Mouse (Mus musculus) lung, postnatal 0 days (tissue): Measurements from ENCODE around the gene Atpif1. TPM values are rescaled to one million over a fixed set of nuclear protein-coding genes. Genes with fewer than 3 reads are reported as not detected.
"Not testable (repeated sequence)": the region's sequence is repeated elsewhere in the genome, so short reads cannot be mapped to it uniquely, and the experiment has no call there.

Experiments
- ATAC-seq: fragments of 200-750 bp; cut with Nextera tagmentation; 2 replicates; pipeline ENCODE4 v1.8.0; 2017; ENCODE audit warnings: moderate library complexity
- DNase-seq: peaks from one replicate; pipeline ENCODE4 v3.0.0-alpha.2; 2016; ENCODE audit warnings: low spot score
- H3K27ac ChIP-seq: fragments of 300-500 bp; sonication (generic); 2 replicates; pipeline ENCODE4 v1.5.1; 2014; ENCODE audit warnings: antibody characterized with exemption, mild to moderate bottlenecking, low read length, mixed read lengths
- H3K27me3 ChIP-seq: fragments of 300-500 bp; sonication (generic); replicated peaks from 2 replicates; pipeline ENCODE4 v1.6.1; 2014; ENCODE audit warnings: low read length, mixed read lengths; ENCODE audit not compliant: insufficient read depth
- H3K36me3 ChIP-seq: fragments of 300-500 bp; sonication (generic); 2 replicates; pipeline ENCODE4 v1.6.1; 2014; ENCODE audit warnings: low read length, mixed read lengths; ENCODE audit not compliant: insufficient read depth
- H3K4me1 ChIP-seq: fragments of 300-500 bp; sonication (generic); 2 replicates; pipeline ENCODE4 v1.6.1; 2014; ENCODE audit warnings: antibody characterized with exemption, low read depth, low read length, mixed read lengths; ENCODE audit not compliant: insufficient read depth
- H3K4me2 ChIP-seq: fragments of 300-500 bp; sonication (generic); replicated peaks from 2 replicates; pipeline ENCODE4 v1.6.1; 2014; ENCODE audit warnings: low read depth, mild to moderate bottlenecking, low read length, moderate library complexity, mixed read lengths
- H3K4me3 ChIP-seq: fragments of 300-500 bp; sonication (generic); 2 replicates; pipeline ENCODE4 v1.5.1; 2014; ENCODE audit warnings: low read depth, low read length
- H3K9ac ChIP-seq: fragments of 300-500 bp; sonication (generic); replicated peaks from 2 replicates; pipeline ENCODE4 v1.6.1; 2014; ENCODE audit warnings: low read depth, mild to moderate bottlenecking
- H3K9me3 ChIP-seq: fragments of 300-500 bp; sonication (generic); 2 replicates; pipeline ENCODE4 v1.6.1; 2016; ENCODE audit warnings: low read length, mixed read lengths
- CTCF ChIP-seq: IDR thresholded peaks from 2 replicates; pipeline ENCODE4 v1.5.1; 2016; ENCODE audit warnings: antibody characterized with exemption, mild to moderate bottlenecking
- EP300 ChIP-seq: IDR thresholded peaks from 2 replicates; pipeline ENCODE4 v1.6.1; 2016; ENCODE audit warnings: antibody characterized with exemption, mild to moderate bottlenecking, control low read depth
- WGBS: fragments of 180-500 bp; shearing (Covaris S2); extraction: QIAGEN DNeasy Blood & Tissue Kit; methylation state at CpG from one replicate; pipeline ENCODE4 v1.1.7; 2014; 5-methylcytosine and 5-hydroxymethylcytosine counted together
- polyA plus RNA-seq: library from polyadenylated mRNA; unstranded; fragments of >200 nt; fragmentation: Nextera tagmentation; extraction: Ambion mirVana; gene quantifications from 2 replicates; pipeline ENCODE4 v1.2.1, GENCODE M21; 2015

Gene Atpif1
- polyA plus RNA-seq, 1 experiment from 2014 or later = 732 TPM

GRCm38 (mm10) chr4:132490273-132491010, 43.0 kb downstream of the Atpif1 start:
- DNase-seq (no peak), ATAC-seq (no peak)
- no peaks in the 10 kb centered on the region for H3K27me3 ChIP-seq
- WGBS = 88% methylated on average over 15 of the region's 15 CpGs
- H3K36me3 ChIP-seq = peaks cover 8% of the 10 kb centered on the region; the same call in 1 of the 2 replicates
- TF ChIP-seq EP300 (no peak), CTCF (no peak)
- H3K9ac ChIP-seq = no peak overlapping the region
- no peak overlapping the region for H3K4me2 ChIP-seq
- H3K4me1 ChIP-seq = no peaks in the 10 kb centered on the region
- no peak overlapping the region for H3K4me3 ChIP-seq
- no peak overlapping the region for H3K27ac ChIP-seq
- no peaks in the 10 kb centered on the region for H3K9me3 ChIP-seq

- WGBS = 50% methylated on average over 6 of the region's 6 CpGs
- Histone ChIP-seq H3K9ac (no peak overlapping the region), H3K36me3 (peaks cover 3% of the 10 kb centered on the region; the same call in 1 of the 2 replicates), H3K4me2 (no peak overlapping the region; the same call in 1 of the 2 replicates), H3K4me1 (no peaks in the 10 kb centered on the region), H3K9me3 (no peaks in the 10 kb centered on the region), H3K27ac (peak overlapping the region; percentile 51), H3K27me3 (no peaks in the 10 kb centered on the region), H3K4me3 (no peak overlapping the region)
- no peak for TF ChIP-seq CTCF
- peak; percentile 79 for DNase-seq
- ATAC-seq = peak; percentile 78
Observed at GRCm38 (mm10) chr4:132488976-132489375, 44.5 kb downstream of the Atpif1 start.

GRCm38 (mm10) chr4:132488521-132488920, 44.9 kb downstream of the Atpif1 start:
- Histone ChIP-seq H3K9ac (no peak overlapping the region), H3K27me3 (no peaks in the 10 kb centered on the region), H3K4me2 (no peak overlapping the region), H3K4me1 (no peaks in the 10 kb centered on the region), H3K36me3 (peaks cover 3% of the 10 kb centered on the region; the same call in 1 of the 2 replicates), H3K4me3 (no peak overlapping the region), H3K9me3 (no peaks in the 10 kb centered on the region), H3K27ac (peak overlapping the region; percentile 51; the same call in 1 of the 2 replicates)
- 28% methylated on average over 3 of the region's 3 CpGs for WGBS
- no peak for TF ChIP-seq CTCF
- TF ChIP-seq EP300 = no peak
- DNase-seq (peak; percentile 39), ATAC-seq (peak; percentile 47)

GRCm38 (mm10) chr4:132484820-132485219, 48.6 kb downstream of the Atpif1 start:
- DNase-seq (no peak), ATAC-seq (no peak)
- no peak overlapping the region for H3K27ac ChIP-seq
- no peaks in the 10 kb centered on the region for H3K27me3 ChIP-seq
- H3K4me3 ChIP-seq = no peak overlapping the region
- no peaks in the 10 kb centered on the region for H3K4me1 ChIP-seq
- H3K36me3 ChIP-seq = no peaks in the 10 kb centered on the region
- no peak overlapping the region for H3K4me2 ChIP-seq
- H3K9ac ChIP-seq = no peak overlapping the region
- TF ChIP-seq CTCF (no peak), EP300 (no peak)
- no peaks in the 10 kb centered on the region for H3K9me3 ChIP-seq
- 52% methylated on average over 5 of the region's 5 CpGs for WGBS

- no peak for DNase-seq
- Histone ChIP-seq H3K4me1 (no peaks in the 10 kb centered on the region), H3K4me2 (no peak overlapping the region), H3K36me3 (no peaks in the 10 kb centered on the region), H3K27ac (no peak overlapping the region), H3K27me3 (no peaks in the 10 kb centered on the region), H3K9me3 (no peaks in the 10 kb centered on the region), H3K4me3 (no peak overlapping the region), H3K9ac (no peak overlapping the region)
- TF ChIP-seq EP300 = no peak
- TF ChIP-seq CTCF = no peak
- no peak for ATAC-seq
- 66% methylated on average over 4 of the region's 4 CpGs for WGBS
Observed at GRCm38 (mm10) chr4:132484231-132484630, 49.2 kb downstream of the Atpif1 start.

- H3K27ac ChIP-seq = no peak overlapping the region
- H3K4me1 ChIP-seq = no peaks in the 10 kb centered on the region
- H3K36me3 ChIP-seq = no peaks in the 10 kb centered on the region
- ATAC-seq = no peak
- TF ChIP-seq CTCF = no peak
- TF ChIP-seq EP300 = no peak
- WGBS = 70% methylated on average over 13 of the region's 13 CpGs
- DNase-seq = no peak
- no peaks in the 10 kb centered on the region for H3K27me3 ChIP-seq
- H3K4me3 ChIP-seq = no peak overlapping the region
- no peak overlapping the region for H3K9ac ChIP-seq
- H3K4me2 ChIP-seq = no peak overlapping the region
- no peaks in the 10 kb centered on the region for H3K9me3 ChIP-seq
Observed at GRCm38 (mm10) chr4:132482956-132483608, 50.4 kb downstream of the Atpif1 start.

- H3K4me2 ChIP-seq = not testable (repeated sequence)
- 42% methylated on average over 3 of the region's 3 CpGs for WGBS
Observed at GRCm38 (mm10) chr4:132482104-132482503, 51.4 kb downstream of the Atpif1 start.

More at GRCm38 (mm10) chr4:132482104-132482503, 51.4 kb downstream of the Atpif1 start:
- not testable (repeated sequence) for H3K4me3 ChIP-seq, H3K4me1 ChIP-seq, H3K27me3 ChIP-seq, H3K36me3 ChIP-seq, H3K9me3 ChIP-seq, ATAC-seq, DNase-seq, H3K27ac ChIP-seq, H3K9ac ChIP-seq
